Mouse (Mus musculus) left cerebral cortex, postnatal 4 days (tissue): ENCODE measurements around the gene Ak1. TPM values are rescaled to one million over a fixed set of nuclear protein-coding genes. Genes with fewer than 3 reads are reported as not detected.

Source experiments
- DNase-seq: peaks from one replicate; pipeline ENCODE4 v3.0.0-alpha.2; 2022
- intact Hi-C: fragments of 180-260 bp; cut with DNase I; formaldehyde crosslinking; loops from one replicate; pipeline ENCODE4 v1.15.1; 2025
- total RNA-seq, 2 experiments: library from RNA; stranded (reverse); gene quantifications; 2 replicates each; pipeline ENCODE4 v1.2.3; 2021

The Ak1 gene
- total RNA-seq, 2 experiments from 2014 or later, result 100 to 106 TPM

DNA sequence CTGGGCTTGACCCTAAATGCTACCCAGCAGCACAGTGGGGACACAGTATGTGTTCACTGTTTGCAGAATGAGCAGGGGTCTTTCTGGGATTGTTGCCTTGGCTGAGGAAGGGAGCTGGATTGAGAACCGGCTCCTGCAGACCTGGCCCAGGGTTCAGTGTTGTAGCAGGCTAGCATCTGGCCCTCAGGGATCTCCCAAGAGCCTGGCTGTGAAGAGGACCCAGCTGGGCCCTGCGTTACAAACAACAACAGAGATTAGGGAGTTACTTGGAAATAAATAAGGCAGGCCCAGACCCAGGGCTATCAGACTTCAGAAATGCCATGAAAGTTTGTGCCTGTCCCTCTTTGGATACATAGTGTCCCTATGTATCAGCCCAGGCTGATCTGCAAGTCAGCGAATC lies 24.1 kb downstream of the Ak1 start:
- no peak for DNase-seq
- intact Hi-C loops, result no loop called here

DNA sequence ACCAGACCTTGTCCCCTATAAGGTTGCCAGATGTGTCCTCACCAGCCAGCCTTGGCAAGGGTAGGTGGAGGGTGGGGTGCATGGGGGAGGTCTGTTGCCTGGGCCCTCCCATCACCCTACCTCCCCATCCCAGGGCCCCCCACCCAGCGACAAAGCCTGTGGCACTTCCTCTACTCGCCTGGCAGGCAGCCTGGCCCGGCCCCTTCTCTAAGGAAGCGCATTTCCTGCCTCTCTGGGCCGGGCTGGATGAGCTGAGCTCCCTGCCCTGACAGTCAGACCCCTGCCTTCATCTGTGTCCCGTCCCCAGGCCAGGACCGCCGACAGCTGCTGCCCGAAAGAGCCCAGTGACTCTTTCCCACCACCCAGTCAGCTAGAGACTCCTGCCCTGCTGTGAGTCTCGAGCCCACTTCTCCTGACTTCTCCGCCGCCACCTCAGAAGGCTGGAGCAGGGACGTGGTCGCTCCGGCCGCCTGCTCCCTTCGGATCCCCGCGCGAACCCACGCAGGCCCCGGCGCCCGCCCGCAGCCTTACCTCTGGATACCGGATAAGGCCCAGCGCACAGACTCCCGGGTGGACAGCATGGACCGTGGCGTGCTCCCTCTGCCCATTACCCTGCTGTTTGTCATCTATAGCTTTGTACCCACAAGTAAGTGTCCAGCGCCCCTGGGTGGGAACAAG lies 25.0 kb downstream of the Ak1 start, which contains the start of gene Eng:
Gene Eng (plus strand): TSS at position 217 of the 678 bp plus-strand sequence.
- DNase-seq, result no peak
- intact Hi-C loops, result no loop called here

DNA sequence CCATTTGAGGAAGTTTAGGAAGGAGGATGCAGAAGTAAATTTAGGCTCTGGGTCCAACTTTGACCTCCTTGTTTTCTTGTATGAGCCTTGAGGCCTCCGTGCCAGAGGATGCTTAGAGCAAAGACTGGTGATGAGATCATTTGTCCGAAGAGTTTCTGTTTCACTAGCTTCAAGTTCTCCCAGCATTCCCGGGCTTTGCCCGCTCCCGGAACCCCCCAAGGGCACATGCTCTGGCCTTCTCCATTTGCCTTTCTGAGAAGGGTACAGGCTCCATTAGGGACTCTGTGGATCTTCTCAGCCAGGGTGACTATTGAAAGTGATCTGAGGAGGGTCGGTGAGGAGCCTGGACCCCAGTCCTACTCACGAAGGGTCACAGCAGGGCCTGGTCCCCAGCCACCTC lies 25.8 kb downstream of the Ak1 start:
- intact Hi-C loops, result no loop called here
- no peak for DNase-seq

DNA sequence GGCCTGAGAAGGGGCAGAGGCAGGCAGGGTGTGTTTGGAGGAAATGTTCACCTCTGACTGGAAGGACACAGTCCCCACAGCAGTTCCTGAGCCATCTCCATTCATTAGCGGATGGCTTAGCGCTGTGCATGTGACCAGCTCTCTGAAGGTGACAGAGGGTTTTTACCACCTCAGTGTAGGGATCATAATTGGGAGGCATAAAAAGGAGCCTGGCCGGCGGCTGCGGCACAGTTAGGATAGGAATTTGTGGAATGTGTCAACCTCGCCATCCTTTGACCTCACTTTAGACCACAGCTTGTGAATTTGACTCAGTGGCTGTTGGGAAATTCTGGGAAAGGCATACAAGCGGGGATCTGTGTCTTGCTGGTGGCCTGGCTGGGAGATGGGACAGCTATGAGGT lies 32.2 kb downstream of the Ak1 start:
- intact Hi-C loops, result no loop called here
- no peak for DNase-seq

DNA sequence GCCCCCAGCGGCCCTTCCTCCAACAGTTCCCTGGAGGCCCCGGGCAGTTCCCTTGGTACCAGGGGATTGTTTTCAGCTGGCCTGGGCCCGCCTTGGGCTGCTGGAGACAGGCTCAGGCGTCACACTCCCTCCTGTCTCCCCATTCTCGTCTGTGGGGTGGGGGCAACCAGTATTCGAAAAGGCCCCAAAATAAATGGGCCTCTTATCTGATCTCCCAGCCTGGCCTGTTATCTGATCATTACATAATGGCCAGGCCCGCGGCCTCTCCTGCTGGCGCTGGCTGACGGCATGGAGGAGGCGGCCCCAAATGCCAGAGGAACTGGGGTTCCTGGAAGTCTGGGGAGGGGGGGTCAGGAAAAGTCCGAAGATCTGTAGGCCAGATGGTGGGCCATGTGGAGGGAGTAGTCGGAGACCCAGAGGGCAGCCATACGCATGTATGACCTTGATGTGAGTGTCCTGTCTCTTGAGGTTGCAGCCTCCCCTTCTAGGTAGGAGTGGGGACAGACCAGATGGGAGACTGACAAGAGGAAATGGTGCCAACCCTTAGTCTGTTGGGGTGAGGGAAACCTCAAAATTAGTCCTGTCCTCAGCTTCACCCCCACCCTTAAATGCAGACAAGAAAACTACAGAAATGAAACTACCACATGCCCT lies 33.3 kb downstream of the Ak1 start:
- no peak for DNase-seq
- intact Hi-C loops, result no loop called here

DNA sequence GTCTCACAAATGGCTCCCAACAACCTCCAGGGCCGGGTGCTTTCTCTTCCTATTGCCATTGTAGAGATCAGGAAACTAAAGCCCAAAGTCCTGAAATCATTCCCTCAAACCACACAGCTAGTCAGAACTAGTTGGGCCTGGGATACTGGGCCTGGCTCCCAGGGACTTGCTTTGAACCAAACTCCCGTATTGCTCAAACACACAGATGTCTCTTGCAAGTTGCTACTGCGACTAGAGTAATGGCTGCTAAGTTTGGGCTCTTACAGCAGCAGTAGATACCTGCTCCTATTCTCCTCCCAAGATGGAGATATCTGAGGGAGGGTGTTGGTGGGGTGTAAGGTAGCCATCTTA lies 33.8 kb downstream of the Ak1 start:
- intact Hi-C loops, result no loop called here
- DNase-seq, result no peak

DNA sequence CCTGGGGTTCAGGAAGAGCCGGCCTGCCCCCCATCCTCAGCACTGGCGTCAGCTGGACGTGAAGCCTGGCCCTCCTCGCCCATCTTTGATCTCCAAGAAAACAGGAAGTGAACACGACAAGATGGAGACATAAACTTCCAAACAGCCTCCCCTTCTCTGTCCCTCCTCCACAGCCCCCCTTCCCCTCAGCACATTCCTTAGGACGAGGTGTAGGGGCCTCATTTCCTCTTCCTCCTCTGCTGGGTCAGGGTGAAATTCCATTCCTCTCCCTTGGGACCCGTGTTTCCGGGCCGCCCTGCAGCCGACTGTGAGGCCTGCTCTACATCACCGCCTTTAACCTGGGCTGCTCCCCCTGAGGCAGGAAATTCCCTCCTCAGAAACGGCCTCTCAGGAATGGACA lies 34.3 kb downstream of the Ak1 start:
- intact Hi-C loops, result no loop called here
- DNase-seq, result no peak

DNA sequence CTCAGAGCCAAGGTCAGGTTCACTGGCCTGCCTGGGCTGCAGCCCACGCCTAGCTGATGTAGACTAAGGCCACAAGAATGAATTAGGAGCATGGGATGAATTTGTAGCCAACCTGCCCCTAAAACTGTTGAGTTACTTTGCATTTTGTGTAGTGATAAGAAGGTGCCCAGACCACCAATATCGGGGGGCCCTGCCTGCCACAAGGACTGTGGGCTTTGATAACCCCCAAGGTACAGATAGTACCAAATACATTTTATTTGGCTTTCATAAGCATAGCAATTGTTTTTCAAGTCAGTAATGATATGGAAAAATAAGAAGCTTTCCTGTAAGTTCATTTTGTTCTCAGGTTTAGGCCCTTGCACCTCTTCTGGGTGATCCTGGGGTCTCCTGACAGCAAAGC lies 37.3 kb downstream of the Ak1 start:
- no peak for DNase-seq

DNA sequence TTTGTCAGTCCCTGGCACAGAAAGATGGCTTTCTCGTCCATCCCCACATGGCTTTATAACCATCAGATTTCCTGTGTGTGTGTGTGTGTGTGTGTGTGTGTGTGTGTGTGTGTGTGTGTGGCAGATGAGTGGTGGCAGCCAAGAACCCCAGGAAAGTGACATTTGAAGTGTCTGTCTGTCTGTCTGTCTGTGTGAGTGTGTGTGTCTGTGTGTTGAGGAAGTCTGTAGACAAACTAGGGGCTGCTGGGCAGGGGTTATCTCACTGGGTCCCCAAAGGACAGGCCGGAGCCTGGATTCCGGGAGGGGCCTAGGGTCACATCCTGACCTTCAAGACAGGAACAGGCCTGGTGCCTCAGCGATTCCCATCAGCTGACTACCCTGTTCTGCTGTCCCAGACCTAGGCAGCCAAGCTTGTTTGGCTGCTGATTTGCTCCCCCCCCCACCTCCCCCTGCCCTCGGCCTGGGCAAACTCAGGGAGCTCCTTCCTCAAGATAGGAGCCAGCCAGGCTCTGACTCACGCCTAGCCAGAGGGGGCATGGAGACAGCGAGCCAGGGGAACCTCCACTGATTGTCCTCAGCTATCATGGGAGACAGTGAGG lies 40.0 kb downstream of the Ak1 start:
- intact Hi-C loops, result no loop called here
- DNase-seq, result no peak

More for the DNA sequence above, 37.3 kb downstream of the Ak1 start:
- intact Hi-C loops, result no loop called here

DNA sequence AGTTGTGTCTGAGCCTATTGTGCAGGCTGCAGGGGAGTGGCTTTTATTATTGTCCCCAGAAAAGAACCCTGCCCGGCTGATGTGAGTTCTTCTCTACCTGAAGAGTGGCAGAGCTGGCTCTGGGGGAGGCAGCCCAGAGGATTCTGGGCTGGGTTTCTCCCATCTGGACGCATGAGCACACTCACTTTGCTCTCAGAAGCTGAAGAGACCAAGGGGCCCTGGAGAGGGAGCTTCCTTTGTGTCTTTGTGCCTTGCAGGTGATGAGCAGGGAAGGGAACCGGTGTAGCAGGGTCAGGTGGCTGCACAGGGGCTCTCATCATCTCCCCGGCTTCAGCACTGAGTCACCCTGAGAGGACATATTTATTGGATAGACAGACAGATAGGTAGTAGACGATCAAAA lies 40.7 kb downstream of the Ak1 start:
- intact Hi-C loops, result no loop called here
- DNase-seq, result no peak

DNA sequence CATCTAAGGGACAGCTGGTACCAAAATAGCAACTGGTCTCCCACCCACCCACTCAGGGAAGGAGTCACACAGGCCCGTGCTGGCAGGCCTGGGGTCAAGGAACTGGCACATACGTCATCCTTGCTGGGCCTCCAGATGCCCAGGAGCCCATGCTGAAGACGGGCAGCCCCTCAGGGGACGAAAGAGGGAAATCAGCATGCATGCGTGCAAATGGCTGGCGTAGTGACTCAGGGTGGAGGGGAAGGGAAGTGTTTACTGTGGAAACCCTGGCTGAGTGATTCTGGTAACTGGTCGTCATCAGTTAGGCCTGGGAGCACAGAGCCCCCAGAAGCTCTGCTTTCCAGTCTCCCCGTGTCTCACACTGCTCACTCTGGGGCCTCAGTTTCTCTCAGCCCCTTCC lies 43.8 kb downstream of the Ak1 start:
- no peak for DNase-seq
- intact Hi-C loops, result no loop called here

DNA sequence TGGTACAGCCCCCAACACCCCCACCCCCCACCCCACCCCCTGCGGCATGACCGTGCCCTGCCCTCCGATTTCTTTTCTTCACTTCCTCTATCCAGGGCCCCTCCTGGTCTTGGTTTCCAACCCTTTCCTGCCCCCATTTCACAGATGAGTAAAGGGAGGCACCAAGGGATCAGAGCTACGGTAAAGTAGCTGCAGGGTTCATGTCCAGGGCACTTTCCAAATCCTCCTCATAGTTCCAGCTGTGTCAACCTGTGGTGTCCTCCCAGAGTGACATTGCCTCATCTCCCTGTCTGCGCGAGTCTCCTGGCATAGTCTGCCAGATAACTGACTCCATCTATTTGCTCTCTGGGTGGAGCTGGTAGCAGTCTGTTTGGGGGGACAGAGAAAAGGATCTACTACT lies 44.3 kb downstream of the Ak1 start:
- no peak for DNase-seq
- intact Hi-C loops, result no loop called here

DNA sequence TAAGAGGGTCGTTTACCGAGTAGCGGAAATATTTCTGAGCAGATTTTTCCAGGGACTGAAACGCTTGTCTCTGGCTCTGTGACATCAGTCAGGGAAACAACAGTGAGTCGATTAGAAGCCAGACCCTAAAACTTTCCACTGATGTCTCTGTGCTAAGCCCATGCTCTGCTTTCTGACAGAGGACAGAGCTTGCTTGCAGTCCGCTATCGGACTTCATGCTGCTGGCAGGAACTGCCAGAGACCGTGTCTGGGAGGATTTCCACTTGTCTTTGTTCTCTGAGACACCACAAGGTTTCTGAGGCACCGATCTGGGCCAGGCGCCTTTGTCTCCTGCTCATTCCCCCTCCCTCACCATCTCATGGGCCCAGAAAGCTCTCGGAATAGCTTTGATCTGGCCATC lies 46.2 kb downstream of the Ak1 start:
- intact Hi-C loops, result no loop called here
- no peak for DNase-seq

DNA sequence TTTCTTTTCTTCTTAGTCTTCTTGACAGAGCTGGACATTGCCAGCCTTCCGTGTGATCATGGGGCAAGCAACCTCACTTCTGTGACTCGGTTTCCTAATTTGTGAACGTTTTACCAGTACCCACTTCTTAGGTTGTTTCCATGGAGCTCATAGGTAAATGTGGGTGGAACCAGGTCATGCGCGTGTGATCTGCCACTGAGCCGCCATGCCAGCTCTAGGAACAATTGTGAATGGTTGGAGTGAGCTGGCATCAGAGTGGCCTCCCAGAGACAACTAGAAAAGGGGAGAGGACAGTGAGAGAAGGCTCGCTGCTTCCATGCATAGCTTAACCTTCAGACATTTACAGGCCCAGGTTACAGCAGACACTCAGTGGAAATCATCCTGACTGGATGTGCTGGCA lies 46.6 kb downstream of the Ak1 start:
- intact Hi-C loops, result no loop called here

DNA sequence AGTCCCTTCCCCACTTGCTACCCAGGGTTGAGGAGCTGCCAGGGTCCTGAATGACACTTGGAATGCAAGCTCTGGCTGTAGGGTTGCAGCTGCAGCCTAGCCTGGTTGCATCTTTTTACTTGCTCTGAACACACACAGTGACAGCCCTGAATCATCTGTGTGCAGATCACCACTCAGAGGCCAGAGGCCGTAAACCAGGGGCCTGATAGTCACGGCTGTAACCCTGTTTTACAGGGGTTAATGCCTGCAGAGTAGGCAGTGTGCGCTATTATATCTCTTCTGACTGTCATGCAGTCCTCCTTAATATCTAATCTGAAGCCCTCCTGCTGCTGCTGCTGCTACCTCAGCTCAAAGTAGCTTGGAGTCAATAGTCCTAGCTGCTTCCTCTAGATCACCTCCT lies 48.3 kb downstream of the Ak1 start:
- DNase-seq, result no peak
- intact Hi-C loops, result no loop called here

More for the DNA sequence above, 46.6 kb downstream of the Ak1 start:
- DNase-seq, result no peak

DNA sequence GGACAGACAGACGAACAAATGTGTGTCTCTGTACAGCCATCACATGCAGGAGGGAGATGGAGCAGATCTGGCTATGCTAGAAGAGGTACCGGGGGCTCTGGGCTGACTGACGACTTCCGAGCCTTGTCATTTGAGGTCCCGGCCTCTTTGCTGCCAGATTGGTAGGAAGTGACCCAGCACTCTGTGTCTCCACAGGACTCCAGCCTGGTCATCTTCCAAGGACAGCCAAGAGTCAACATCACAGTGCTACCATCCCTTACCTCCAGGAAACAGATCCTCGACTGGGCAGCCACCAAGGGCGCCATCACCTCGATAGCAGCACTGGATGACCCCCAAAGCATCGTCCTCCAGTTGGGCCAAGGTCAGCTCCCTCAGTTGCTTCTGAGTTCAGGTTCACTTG lies 49.6 kb downstream of the Ak1 start:
- intact Hi-C loops, result no loop called here
- DNase-seq, result no peak

DNA sequence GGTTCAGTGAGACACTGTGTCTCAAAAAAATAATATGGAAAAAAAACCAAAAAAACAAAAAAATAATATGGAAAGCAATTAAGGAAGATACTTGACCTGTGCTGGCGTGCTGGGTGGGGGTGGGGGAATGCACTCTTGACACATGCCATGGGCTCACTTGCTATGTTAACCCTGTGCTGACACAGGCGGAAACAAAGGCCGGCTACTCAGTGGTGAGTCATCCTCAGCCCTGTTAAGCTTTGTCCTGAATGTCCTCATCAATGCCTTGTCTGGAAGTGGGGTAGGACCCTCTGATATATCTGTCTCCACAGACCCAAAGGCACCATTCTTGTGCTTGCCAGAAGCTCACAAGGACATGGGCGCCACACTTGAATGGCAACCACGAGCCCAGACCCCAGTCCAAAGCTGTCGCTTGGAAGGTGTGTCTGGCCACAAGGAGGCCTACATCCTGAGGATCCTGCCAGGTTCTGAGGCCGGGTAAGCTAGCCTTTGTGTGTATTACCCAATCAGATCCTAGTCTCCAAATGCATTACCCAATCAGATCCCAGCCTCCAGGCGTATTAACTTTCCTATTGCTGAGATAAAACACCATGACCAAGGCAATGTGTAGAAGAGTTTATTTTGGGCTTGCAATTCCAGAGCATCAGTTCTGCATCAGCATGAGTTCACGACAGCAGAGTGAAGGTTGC lies 50.5 kb downstream of the Ak1 start:
- DNase-seq, result no peak
- intact Hi-C loops, result no loop called here

DNA sequence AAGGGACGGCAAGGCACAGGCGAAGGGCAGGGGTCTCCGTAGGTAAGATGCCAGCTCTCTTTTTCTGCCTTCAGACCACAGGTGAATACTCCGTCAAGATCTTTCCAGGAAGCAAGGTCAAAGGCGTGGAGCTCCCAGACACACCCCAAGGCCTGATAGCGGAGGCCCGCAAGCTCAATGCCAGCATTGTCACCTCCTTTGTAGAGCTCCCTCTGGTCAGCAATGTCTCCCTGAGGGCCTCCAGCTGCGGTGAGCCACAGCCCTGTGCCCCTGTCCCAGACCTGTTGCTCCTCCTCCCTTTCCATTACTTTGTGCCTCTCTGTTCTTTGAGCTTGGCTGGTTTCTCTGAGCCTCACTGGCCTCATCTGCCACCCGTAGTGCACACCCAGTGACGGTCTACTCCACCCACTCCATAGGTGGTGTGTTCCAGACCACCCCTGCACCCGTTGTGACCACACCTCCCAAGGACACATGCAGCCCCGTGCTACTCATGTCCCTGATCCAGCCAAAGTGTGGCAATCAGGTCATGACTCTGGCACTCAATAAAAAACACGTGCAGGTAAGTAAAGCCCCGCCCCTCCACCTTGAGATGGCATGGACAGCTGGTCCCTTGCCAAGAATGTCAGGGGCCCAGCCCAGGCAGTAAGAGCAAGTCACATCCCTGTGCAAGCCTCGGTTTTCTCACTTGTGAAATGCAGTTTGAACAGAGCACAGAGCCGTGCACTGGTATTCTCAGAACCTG lies 51.8 kb downstream of the Ak1 start:
- DNase-seq, result no peak

DNA sequence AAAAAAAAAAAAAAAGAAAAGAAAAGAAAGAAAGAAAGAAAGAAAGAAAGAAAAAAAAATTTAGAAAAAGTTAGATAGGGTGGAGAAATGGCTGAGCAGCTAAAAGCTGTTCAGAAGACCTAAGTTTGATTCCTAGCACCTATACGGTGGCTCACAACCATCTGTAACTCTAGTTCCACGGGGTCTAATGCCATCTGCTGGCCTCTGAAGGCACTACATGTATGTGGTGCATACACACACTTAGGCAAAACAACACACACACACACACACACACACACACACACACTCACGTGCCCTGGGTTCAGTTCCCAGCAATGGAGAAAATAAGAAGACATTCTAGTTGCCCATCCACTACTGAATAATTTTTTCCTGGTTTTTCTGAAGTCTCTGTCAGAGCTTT lies 55.3 kb downstream of the Ak1 start:
- DNase-seq, result no peak
- intact Hi-C loops, result no loop called here

More for the DNA sequence above, 51.8 kb downstream of the Ak1 start:
- intact Hi-C loops, result no loop called here

DNA sequence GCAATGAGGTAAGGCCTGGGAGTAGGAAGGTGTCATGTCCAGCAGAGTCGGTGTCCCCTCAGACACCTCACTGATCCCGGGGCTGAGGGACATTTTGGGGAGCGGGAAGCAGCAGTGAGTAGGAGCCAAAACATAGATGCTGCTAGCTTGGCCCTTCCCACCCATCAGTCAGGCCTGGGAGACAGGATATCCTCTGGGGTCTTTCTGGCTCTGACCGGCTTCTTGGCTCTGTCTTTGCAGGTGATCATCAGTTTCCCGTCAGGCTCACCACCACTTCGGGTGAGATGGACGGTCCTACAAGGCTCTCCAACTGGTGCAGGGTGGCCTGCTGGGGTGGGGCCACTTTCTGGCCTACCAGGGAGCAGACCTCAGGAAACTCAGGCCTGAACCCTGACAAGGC lies 56.1 kb downstream of the Ak1 start:
- DNase-seq, result no peak
- intact Hi-C loops, result no loop called here

DNA sequence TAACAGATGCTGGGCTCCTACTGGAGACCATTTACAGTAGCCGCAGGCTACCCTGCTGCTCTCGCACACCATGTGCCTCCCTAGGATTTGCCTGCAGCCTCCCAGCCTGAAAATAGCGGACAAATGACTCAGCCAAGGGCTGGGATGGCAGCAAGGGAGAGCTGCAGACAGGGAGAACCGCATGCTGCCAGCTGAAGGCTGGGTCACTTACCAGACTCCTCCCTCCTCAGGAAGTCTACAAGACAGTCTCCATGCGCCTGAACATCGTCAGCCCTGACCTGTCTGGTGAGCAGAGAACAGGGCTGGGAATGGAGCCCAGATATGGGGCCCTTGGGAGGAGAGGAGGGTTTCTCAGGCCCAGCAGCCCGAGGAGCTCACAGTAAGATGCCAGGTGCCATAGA lies 58.5 kb downstream of the Ak1 start:
- no peak for DNase-seq
- intact Hi-C loops, result no loop called here
